Mouse (Mus musculus) neural tube, embryonic 11.5 days (tissue): ENCODE measurements around the gene Ing3. TPM values are rescaled to one million over a fixed set of nuclear protein-coding genes. Genes with fewer than 3 reads are reported as not detected.

Experiments used
- ATAC-seq: fragments of 200-750 bp; cut with Nextera tagmentation; 2 replicates; pipeline ENCODE4 v1.8.0; 2017; ENCODE audit warnings: moderate number of reproducible peaks, mild to moderate bottlenecking, moderate TSS enrichment, moderate library complexity; ENCODE audit not compliant: insufficient read depth, low FRiP score, low TSS enrichment
- DNase-seq: peaks from one replicate; pipeline ENCODE4 v3.0.0-alpha.2; 2015; ENCODE audit warnings: low spot score
- H3K27ac ChIP-seq: fragments of 300-500 bp; sonication (generic); 2 replicates; pipeline ENCODE4 v1.5.1; 2014; ENCODE audit warnings: low read depth, mild to moderate bottlenecking, low read length
- H3K27me3 ChIP-seq: fragments of 300-500 bp; sonication (generic); 2 replicates; pipeline ENCODE4 v1.6.1; 2014; ENCODE audit warnings: mild to moderate bottlenecking, low read length, mixed read lengths; ENCODE audit not compliant: control insufficient read depth, insufficient read depth
- H3K36me3 ChIP-seq: fragments of 300-500 bp; sonication (generic); 2 replicates; pipeline ENCODE4 v1.6.1; 2014; ENCODE audit warnings: mild to moderate bottlenecking, low read length, moderate library complexity, mixed read lengths; ENCODE audit not compliant: control insufficient read depth, insufficient read depth
- H3K4me1 ChIP-seq: fragments of 300-500 bp; sonication (generic); 2 replicates; pipeline ENCODE4 v1.6.1; 2014; ENCODE audit warnings: low read length, mixed read lengths; ENCODE audit not compliant: control insufficient read depth, insufficient read depth
- H3K4me2 ChIP-seq: fragments of 300-500 bp; sonication (generic); 2 replicates; pipeline ENCODE4 v1.6.1; 2014; ENCODE audit warnings: low read depth, mild to moderate bottlenecking, moderate library complexity
- H3K4me3 ChIP-seq: fragments of 300-500 bp; sonication (generic); 2 replicates; pipeline ENCODE4 v1.5.1; 2014; ENCODE audit warnings: low read depth, low read length
- H3K9ac ChIP-seq: fragments of 300-500 bp; sonication (generic); 2 replicates; pipeline ENCODE4 v1.6.1; 2014; ENCODE audit warnings: mild to moderate bottlenecking, low read length
- H3K9me3 ChIP-seq: fragments of 300-500 bp; sonication (generic); 2 replicates; pipeline ENCODE4 v1.6.1; 2016; ENCODE audit warnings: low read length; ENCODE audit not compliant: control insufficient read depth
- WGBS: fragments of 180-500 bp; shearing (Covaris S2); extraction: QIAGEN DNeasy Blood & Tissue Kit; methylation state at CpG from one replicate; pipeline ENCODE4 v1.1.7; 2014; 5-methylcytosine and 5-hydroxymethylcytosine counted together
- polyA plus RNA-seq: library from polyadenylated mRNA; unstranded; fragments of >200 nt; fragmentation: Nextera tagmentation; extraction: Ambion mirVana; gene quantifications from 2 replicates; pipeline ENCODE4 v1.2.1, GENCODE M21; 2014

The Ing3 gene
- 39.2 and 40.6 TPM in 2 replicates for polyA plus RNA-seq

GRCm38 (mm10) chr6:21949226-21949731, at the start of gene Ing3:
TSS of gene Ing3 (plus strand) at chr6:21949571.
- Histone ChIP-seq H3K4me2 (peak within 1 kb of the TSS; percentile 59), H3K27me3 (no peaks in the 10 kb centered on the region), H3K27ac (peak within 1 kb of the TSS; percentile 95), H3K9ac (peak within 1 kb of the TSS; percentile 88), H3K4me3 (peak within 1 kb of the TSS; percentile 75), H3K4me1 (peaks cover 5% of the 10 kb centered on the region; the same call in 1 of the 2 replicates), H3K9me3 (no peaks in the 10 kb centered on the region), H3K36me3 (no peaks in the 10 kb centered on the region)
- DNase-seq (peak; percentile 96), ATAC-seq (peak; percentile 98)
- 0% methylated on average over 35 of the region's 35 CpGs for WGBS

DNA sequence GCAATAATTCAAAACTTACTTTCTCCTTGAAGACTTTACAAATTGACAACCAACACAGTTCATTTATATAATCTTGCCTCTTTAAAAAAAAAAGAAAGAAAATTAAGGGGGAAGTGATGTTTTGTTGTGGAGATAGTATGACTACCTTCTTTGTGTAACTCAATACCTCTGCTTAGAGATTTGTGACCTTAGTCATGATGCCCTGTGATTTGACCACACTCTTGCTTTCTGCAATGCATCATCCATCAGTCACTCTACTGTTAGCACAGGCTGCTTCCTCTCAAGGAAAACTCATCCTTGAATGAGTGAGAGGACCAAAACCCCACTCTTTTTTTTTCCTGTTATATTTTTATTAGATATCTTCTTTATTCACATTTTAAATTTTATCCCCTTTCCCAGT, 39.7 kb upstream of the Ing3 start:
- H3K9me3 ChIP-seq, result no peaks in the 10 kb centered on the region
- H3K27me3 ChIP-seq, result no peaks in the 10 kb centered on the region
- H3K27ac ChIP-seq, result no peak overlapping the region
- no peaks in the 10 kb centered on the region for H3K36me3 ChIP-seq
- H3K4me2 ChIP-seq, result no peak overlapping the region
- H3K4me1 ChIP-seq, result no peaks in the 10 kb centered on the region
- DNase-seq, result no peak
- no peak overlapping the region for H3K4me3 ChIP-seq
- H3K9ac ChIP-seq, result no peak overlapping the region
- ATAC-seq, result no peak

GRCm38 (mm10) chr6:21910804-21911203, 38.6 kb upstream of the Ing3 start:
- Histone ChIP-seq H3K9ac (no peak overlapping the region), H3K4me3 (no peak overlapping the region), H3K4me2 (no peak overlapping the region), H3K27me3 (no peaks in the 10 kb centered on the region), H3K36me3 (no peaks in the 10 kb centered on the region), H3K27ac (no peak overlapping the region), H3K9me3 (no peaks in the 10 kb centered on the region), H3K4me1 (no peaks in the 10 kb centered on the region)
- no peak for ATAC-seq
- DNase-seq, result no peak
- 87% methylated on average over 6 of the region's 6 CpGs for WGBS

DNA sequence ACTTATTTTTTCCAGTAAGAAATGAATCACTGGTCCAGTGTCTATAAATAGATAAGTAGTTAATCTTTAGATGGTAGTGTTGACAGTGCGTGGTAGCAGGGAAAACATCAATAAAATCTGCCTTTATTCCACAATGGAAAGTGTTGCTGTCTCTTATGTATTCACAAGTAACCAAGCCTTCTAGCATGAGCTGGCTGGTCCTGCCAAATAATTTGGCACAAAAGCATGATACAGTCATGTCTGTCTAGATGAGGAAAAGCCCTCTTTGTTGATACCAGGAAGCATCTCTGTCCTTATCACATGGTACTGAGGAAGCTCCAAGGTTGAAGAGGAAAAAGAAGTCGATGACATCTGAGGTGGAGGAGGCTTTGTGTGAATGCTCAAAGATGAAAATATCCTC, 32.8 kb upstream of the Ing3 start:
- no peak for ATAC-seq
- no peak overlapping the region for H3K27ac ChIP-seq
- H3K4me1 ChIP-seq, result no peaks in the 10 kb centered on the region
- no peaks in the 10 kb centered on the region for H3K36me3 ChIP-seq
- no peak overlapping the region for H3K4me3 ChIP-seq
- H3K9me3 ChIP-seq, result no peaks in the 10 kb centered on the region
- DNase-seq, result no peak
- H3K9ac ChIP-seq, result no peak overlapping the region
- no peaks in the 10 kb centered on the region for H3K27me3 ChIP-seq
- H3K4me2 ChIP-seq, result no peak overlapping the region
- 86% methylated on average over 2 of the region's 2 CpGs for WGBS

DNA sequence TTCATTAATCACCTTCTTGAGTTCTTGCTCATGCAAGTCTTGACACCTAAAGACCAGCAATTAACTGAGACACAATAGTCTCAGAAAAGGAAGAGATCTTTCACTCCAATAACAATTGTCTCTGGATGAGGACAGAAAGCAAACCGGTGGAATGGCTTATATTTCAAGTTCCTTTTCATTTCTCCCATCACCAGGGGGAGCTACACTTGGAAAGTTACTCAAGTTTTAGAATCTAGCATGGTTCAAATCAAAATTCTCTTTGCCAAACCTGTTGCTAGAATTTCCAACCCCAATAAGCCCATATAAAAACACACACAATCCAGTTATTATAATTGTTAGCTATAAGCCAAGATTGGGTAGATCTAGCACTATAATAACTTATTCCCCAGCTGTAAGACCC, 25.2 kb upstream of the Ing3 start:
- Histone ChIP-seq H3K4me1 (no peaks in the 10 kb centered on the region), H3K9ac (no peak overlapping the region)
- WGBS, result 29% methylated on average over 1 of the region's 1 CpGs

DNA sequence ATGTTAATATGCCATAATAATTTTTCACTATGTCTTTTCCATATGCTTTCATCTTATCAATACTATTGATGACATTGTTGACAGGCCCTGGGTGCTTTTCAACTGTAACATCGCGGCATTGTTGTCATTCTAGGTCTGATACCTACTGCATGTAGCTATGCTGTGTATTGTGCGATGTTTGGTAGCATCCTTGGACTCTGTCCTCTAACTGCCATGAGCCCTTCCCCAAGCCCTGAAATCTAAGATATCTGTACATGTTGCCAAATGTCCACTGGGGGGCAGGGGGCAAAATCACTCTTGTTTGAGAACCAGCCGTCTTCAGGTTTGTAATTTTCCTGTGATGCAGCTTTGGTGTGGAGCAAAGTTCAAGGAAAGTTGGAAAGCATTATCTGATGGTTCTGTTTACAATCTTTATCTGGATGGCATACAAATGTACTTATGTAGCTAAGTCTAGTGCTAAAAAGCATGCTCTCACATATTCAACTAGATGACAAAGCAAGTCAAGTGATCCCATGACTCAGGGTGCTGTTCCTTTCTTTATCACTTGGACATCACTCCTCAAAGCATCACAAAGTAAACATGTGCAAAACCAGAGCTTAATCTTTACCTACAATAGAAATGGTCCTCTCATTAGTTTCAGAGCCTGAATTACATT, 11.3 kb upstream of the Ing3 start:
- Histone ChIP-seq H3K27me3 (no peaks in the 10 kb centered on the region), H3K4me3 (no peak overlapping the region), H3K9me3 (no peaks in the 10 kb centered on the region), H3K4me2 (no peak overlapping the region), H3K27ac (no peak overlapping the region), H3K4me1 (no peaks in the 10 kb centered on the region), H3K9ac (no peak overlapping the region), H3K36me3 (no peaks in the 10 kb centered on the region)
- ATAC-seq (no peak), DNase-seq (no peak)
- WGBS, result 80% methylated on average over 4 of the region's 4 CpGs

More for the DNA sequence above, 25.2 kb upstream of the Ing3 start:
- Histone ChIP-seq H3K4me2 (no peak overlapping the region), H3K9me3 (no peaks in the 10 kb centered on the region), H3K4me3 (no peak overlapping the region), H3K27ac (no peak overlapping the region), H3K27me3 (no peaks in the 10 kb centered on the region), H3K36me3 (no peaks in the 10 kb centered on the region)
- no peak for DNase-seq
- no peak for ATAC-seq

GRCm38 (mm10) chr6:21949771-21950448, 539 bp downstream of the Ing3 start:
- DNase-seq (peak; percentile 95), ATAC-seq (peak; percentile 96)
- Histone ChIP-seq H3K4me1 (peaks cover 5% of the 10 kb centered on the region; the same call in 1 of the 2 replicates), H3K4me3 (peak overlapping the region; percentile 75), H3K36me3 (no peaks in the 10 kb centered on the region), H3K9me3 (no peaks in the 10 kb centered on the region), H3K4me2 (peak overlapping the region; percentile 59), H3K27ac (peak overlapping the region; percentile 95), H3K27me3 (no peaks in the 10 kb centered on the region), H3K9ac (peak overlapping the region; percentile 88)
- WGBS, result under 1% methylated on average over 58 of the region's 68 CpGs

DNA sequence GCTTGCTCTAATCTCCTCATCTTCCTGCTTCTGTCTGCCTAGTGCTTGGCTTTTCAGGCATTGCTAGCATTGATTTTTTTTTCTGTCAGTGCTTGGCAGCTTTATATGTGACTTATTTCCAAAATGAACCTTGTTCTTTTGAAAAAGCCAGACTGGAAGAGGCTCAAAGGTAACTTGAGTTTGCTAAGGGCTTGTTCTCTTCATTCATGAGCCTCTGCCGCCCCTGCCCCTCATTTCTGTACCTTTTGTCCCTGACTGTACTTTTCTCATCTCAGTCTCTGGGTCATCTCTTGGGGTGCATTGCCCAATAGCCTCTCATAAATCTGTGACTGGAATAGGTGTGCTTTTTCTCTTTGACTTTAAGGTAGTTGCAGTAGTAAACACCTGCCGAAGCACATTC, 1.3 kb downstream of the Ing3 start:
- peak overlapping the region; percentile 88; the same call in 1 of the 2 replicates for H3K9ac ChIP-seq
- peaks cover 5% of the 10 kb centered on the region; the same call in 1 of the 2 replicates for H3K4me1 ChIP-seq
- ATAC-seq (no peak), DNase-seq (no peak)
- no peaks in the 10 kb centered on the region for H3K9me3 ChIP-seq
- no peak overlapping the region for H3K27ac ChIP-seq
- no peaks in the 10 kb centered on the region for H3K36me3 ChIP-seq
- peak overlapping the region; percentile 75 for H3K4me3 ChIP-seq
- WGBS, result 82% methylated on average over 2 of the region's 2 CpGs
- H3K4me2 ChIP-seq, result peak overlapping the region; percentile 59
- no peaks in the 10 kb centered on the region for H3K27me3 ChIP-seq

DNA sequence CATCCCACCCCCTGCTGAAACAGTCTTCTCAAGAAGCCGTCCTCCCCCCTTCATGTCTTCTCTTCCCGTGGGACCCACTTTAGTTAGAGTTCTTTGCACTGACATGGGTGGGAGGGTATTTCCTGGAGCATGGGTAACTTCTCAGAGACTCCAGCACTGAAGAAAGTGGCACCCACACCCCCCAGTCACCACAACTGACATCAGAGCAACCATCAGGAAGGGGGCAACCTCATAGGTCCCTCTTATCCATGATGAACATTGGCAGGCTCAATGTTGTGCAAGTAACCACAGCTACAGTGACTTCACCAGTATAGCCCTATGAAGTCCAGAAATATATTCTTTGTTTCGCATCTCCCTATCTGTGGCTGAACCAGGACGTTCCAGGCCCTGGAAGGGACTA, 6.1 kb downstream of the Ing3 start:
- no peaks in the 10 kb centered on the region for H3K9me3 ChIP-seq
- 90% methylated on average over 4 of the region's 4 CpGs for WGBS
- H3K27me3 ChIP-seq, result no peaks in the 10 kb centered on the region
- H3K4me3 ChIP-seq, result no peak overlapping the region
- no peak overlapping the region for H3K4me2 ChIP-seq
- no peak for ATAC-seq
- no peak overlapping the region for H3K9ac ChIP-seq
- H3K36me3 ChIP-seq, result no peaks in the 10 kb centered on the region
- DNase-seq, result no peak
- peaks cover 4% of the 10 kb centered on the region; the same call in 1 of the 2 replicates for H3K4me1 ChIP-seq
- H3K27ac ChIP-seq, result no peak overlapping the region
